Mouse (Mus musculus): ENCODE measurements around the gene Grik3.

DNA sequence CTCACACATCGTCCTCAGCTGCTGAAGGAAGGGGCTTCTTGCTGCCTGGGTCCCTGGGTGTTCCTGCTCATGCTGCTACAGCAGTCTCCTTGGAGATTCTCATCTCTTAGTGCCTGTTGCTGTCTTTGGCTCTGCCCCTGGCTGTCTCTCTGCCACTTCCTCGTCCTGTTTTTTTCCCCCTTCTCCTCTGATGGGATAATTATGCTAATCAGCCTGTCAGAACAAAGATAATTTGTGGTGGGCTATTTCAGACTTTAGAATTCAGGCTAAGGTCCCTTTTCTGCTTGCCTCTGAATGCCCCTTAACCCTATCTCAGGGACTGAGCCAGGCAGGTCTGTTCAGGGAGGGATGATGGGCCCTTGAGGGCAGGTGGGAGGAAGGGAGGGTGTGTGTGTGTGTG lies 70.3 kb downstream of the Grik3 start:
- TF ChIP-seq CTCF (IDR thresholded peaks at IDR 0.05; ENCODE audit: extremely low read depth, insufficient read depth, low read length) (no peak), POLR2A (IDR thresholded peaks at IDR 0.05; ENCODE audit: extremely low read depth, insufficient read depth, low read length) (no peak)

All from cortical plate, adult 2 months (tissue).